Mouse (Mus musculus) forebrain, embryonic 16.5 days (tissue): ENCODE results near the gene Tapbp. TPM values are rescaled to one million over a fixed set of nuclear protein-coding genes. Genes with fewer than 3 reads are reported as not detected.

ENCODE experiments used
- microRNA-seq: library from miRNA; unstranded; fragments of <30 nt; microRNA quantifications from one replicate; pipeline ENCODE4, GENCODE M21; 2017
- polyA plus RNA-seq: library from polyadenylated mRNA; unstranded; fragments of >200 nt; fragmentation: Nextera tagmentation; extraction: Ambion mirVana; gene quantifications from 2 replicates; pipeline ENCODE4 v1.2.1, GENCODE M21; 2015

The Tapbp gene
- polyA plus RNA-seq, 1 experiment from 2014 or later: 13.7 TPM

Small RNA genes within 50 kb of the gene (microRNA-seq; reads per million reads assigned to microRNA genes)
- gene Gm27740: not detected

Other genes starting within 250 kb of the Tapbp start
- gene Hnrnpm, start 229.0 kb upstream of the Tapbp start, polyA plus RNA-seq: 255 and 258 TPM in 2 replicates
- 73.0 and 77.8 TPM in 2 replicates for gene March2, start 197.2 kb upstream of the Tapbp start, polyA plus RNA-seq
- 411 and 469 TPM in 2 replicates for gene Rab11b, start 155.4 kb upstream of the Tapbp start, polyA plus RNA-seq
- 15.5 and 16.2 TPM in 2 replicates for gene Angptl4, start 134.1 kb upstream of the Tapbp start, polyA plus RNA-seq
- 40.5 and 45.4 TPM in 2 replicates for gene Kank3, start 105.4 kb upstream of the Tapbp start, polyA plus RNA-seq
- gene Rps28, start 91.3 kb upstream of the Tapbp start, polyA plus RNA-seq: 480 and 560 TPM in 2 replicates
- gene Ndufa7, start 91.3 kb upstream of the Tapbp start, polyA plus RNA-seq: 386 and 402 TPM in 2 replicates
- 55.5 and 62.0 TPM in 2 replicates for gene Cd320, start 72.8 kb upstream of the Tapbp start, polyA plus RNA-seq
- gene Gm7029, start 42.1 kb upstream of the Tapbp start, polyA plus RNA-seq: not detected in 2 replicates
- gene Kifc1, start 25.2 kb upstream of the Tapbp start, polyA plus RNA-seq: 3.7 and 4.6 TPM in 2 replicates
- gene Platr17, start 10.8 kb upstream of the Tapbp start, polyA plus RNA-seq: 0.32 and 0.54 TPM in 2 replicates
- 61.5 and 63.1 TPM in 2 replicates for gene Daxx, start 6.5 kb upstream of the Tapbp start, polyA plus RNA-seq
- gene Zbtb22, start within 50 bp of the Tapbp start, polyA plus RNA-seq: 17.1 and 17.2 TPM in 2 replicates
- 40.8 and 52.3 TPM in 2 replicates for gene Rgl2, start 13.6 kb downstream of the Tapbp start, polyA plus RNA-seq
- 182 and 196 TPM in 2 replicates for gene Pfdn6, start 24.4 kb downstream of the Tapbp start, polyA plus RNA-seq
- 26.1 and 29.4 TPM in 2 replicates for gene Wdr46, start 24.8 kb downstream of the Tapbp start, polyA plus RNA-seq
- 10.0 and 13.2 TPM in 2 replicates for gene B3galt4, start 35.6 kb downstream of the Tapbp start, polyA plus RNA-seq
- 79.5 and 81.0 TPM in 2 replicates for gene Vps52, start 39.9 kb downstream of the Tapbp start, polyA plus RNA-seq
- gene Rps18, start 40.1 kb downstream of the Tapbp start, polyA plus RNA-seq: 811 and 837 TPM in 2 replicates
- gene H2-K1, start 84.4 kb downstream of the Tapbp start, polyA plus RNA-seq: 9.4 and 9.9 TPM in 2 replicates
- gene Ring1, start 108.8 kb downstream of the Tapbp start, polyA plus RNA-seq: 16.0 and 20.4 TPM in 2 replicates
- 63.9 and 65.4 TPM in 2 replicates for gene H2-Ke6, start 112.2 kb downstream of the Tapbp start, polyA plus RNA-seq
- gene Slc39a7, start 115.8 kb downstream of the Tapbp start, polyA plus RNA-seq: 148 and 157 TPM in 2 replicates
- gene Rxrb, start 115.9 kb downstream of the Tapbp start, polyA plus RNA-seq: 55.6 and 60.2 TPM in 2 replicates
- 2.3 and 4.0 TPM in 2 replicates for gene Col11a2, start 123.5 kb downstream of the Tapbp start, polyA plus RNA-seq
- gene H2-Oa, start 176.4 kb downstream of the Tapbp start, polyA plus RNA-seq: 0.22 and 0.28 TPM in 2 replicates
- gene H2-DMa, start 203.6 kb downstream of the Tapbp start, polyA plus RNA-seq: 12.1 and 15.8 TPM in 2 replicates
- 130 and 132 TPM in 2 replicates for gene Brd2, start 206.7 kb downstream of the Tapbp start, polyA plus RNA-seq
- 0.43 and 0.90 TPM in 2 replicates for gene H2-DMb2, start 227.4 kb downstream of the Tapbp start, polyA plus RNA-seq
- 0.66 and 0.98 TPM in 2 replicates for gene H2-DMb1, start 237.2 kb downstream of the Tapbp start, polyA plus RNA-seq